Comparison of ENCODE assay signal across 21 mouse cellular contexts in genomic region chr8:128511732-128512131, GRCm38 (mm10).
"Had no signal": no experiment of that assay in that cellular context is flagged by ENCODE, and none has a peak within 500 bp of the region (broad histone marks: within the 10 kb centered on the region; RNA-seq: fewer than 3 reads in every experiment).

No protein-coding gene starts in this region.

- ATAC-seq: liver, postnatal 0 days; lung, postnatal 0 days; midbrain, embryonic 13.5 days; midbrain, embryonic 15.5 days had no signal

- H3K4me2 ChIP-seq: lung, embryonic 15.5 days; midbrain, embryonic 11.5 days; midbrain, embryonic 13.5 days; midbrain, embryonic 15.5 days; neural tube, embryonic 13.5 days; neural tube, embryonic 15.5 days had no signal

- H3K27me3 ChIP-seq: lung, embryonic 15.5 days; midbrain, embryonic 13.5 days; midbrain, embryonic 15.5 days; neural tube, embryonic 13.5 days; neural tube, embryonic 15.5 days had no signal

- H3K4me3 ChIP-seq: lung, embryonic 15.5 days; megakaryocyte, embryonic 14.5 days; midbrain, embryonic 13.5 days; midbrain, embryonic 15.5 days; neural tube, embryonic 13.5 days; neural tube, embryonic 15.5 days had no signal

- H3K36me3 ChIP-seq: lung, embryonic 15.5 days; midbrain, embryonic 13.5 days; midbrain, embryonic 15.5 days; neural tube, embryonic 13.5 days; neural tube, embryonic 15.5 days had no signal

- H3K9me3 ChIP-seq: lung, embryonic 15.5 days; midbrain, embryonic 13.5 days; midbrain, embryonic 15.5 days; neural tube, embryonic 13.5 days; neural tube, embryonic 15.5 days had no signal

- H3K4me1 ChIP-seq: lung, embryonic 15.5 days; megakaryocyte, embryonic 14.5 days; midbrain, embryonic 13.5 days; midbrain, embryonic 15.5 days; neural tube, embryonic 13.5 days had no signal

- H3K27ac ChIP-seq: lung, embryonic 15.5 days; macrophage; midbrain, embryonic 13.5 days; midbrain, embryonic 15.5 days; neural tube, embryonic 13.5 days; neural tube, embryonic 15.5 days had no signal

- H3K9ac ChIP-seq: liver, postnatal 0 days; lung, embryonic 15.5 days; midbrain, embryonic 13.5 days; midbrain, embryonic 15.5 days; neural tube, embryonic 13.5 days; neural tube, embryonic 15.5 days had no signal

- DNase-seq: liver, postnatal 0 days; lung, adult 2 months; lung, postnatal 14 days; lung, postnatal 36 days; retina, postnatal 1 day; right cerebral cortex, adult 18-20 months; right cerebral cortex, postnatal 25 days; right cerebral cortex, postnatal 4 days; spleen, adult 18-20 months; thymus, adult 18-20 months; thymus, postnatal 14 days; thymus, postnatal 36 days had no signal
